Mouse (Mus musculus) neural tube, embryonic 13.5 days (tissue): Measurements from ENCODE around the gene Pld4. TPM values are rescaled to one million over a fixed set of nuclear protein-coding genes. Genes with fewer than 3 reads are reported as not detected.

Experiments
- ATAC-seq: fragments of 200-750 bp; cut with Nextera tagmentation; 2 replicates; pipeline ENCODE4 v1.8.0; 2017; ENCODE audit warnings: low read depth, mild to moderate bottlenecking, moderate TSS enrichment, moderate library complexity
- H3K27ac ChIP-seq: fragments of 300-500 bp; sonication (generic); replicated peaks from 2 replicates; pipeline ENCODE4 v1.5.1; 2015; ENCODE audit warnings: moderate library complexity, mild to moderate bottlenecking, inconsistent platforms
- H3K27me3 ChIP-seq: fragments of 300-500 bp; sonication (generic); 2 replicates; pipeline ENCODE4 v1.6.1; 2015; ENCODE audit warnings: mild to moderate bottlenecking, inconsistent platforms
- H3K36me3 ChIP-seq: fragments of 300-500 bp; sonication (generic); 2 replicates; pipeline ENCODE4 v1.6.1; 2015; ENCODE audit warnings: mild to moderate bottlenecking, inconsistent platforms
- H3K4me1 ChIP-seq: fragments of 300-500 bp; sonication (generic); replicated peaks from 2 replicates; pipeline ENCODE4 v1.6.1; 2015; ENCODE audit warnings: inconsistent platforms
- H3K4me2 ChIP-seq: fragments of 300-500 bp; sonication (generic); 2 replicates; pipeline ENCODE4 v1.6.1; 2015; ENCODE audit warnings: inconsistent platforms, mild to moderate bottlenecking, moderate library complexity
- H3K4me3 ChIP-seq: fragments of 300-500 bp; sonication (generic); 2 replicates; pipeline ENCODE4 v1.5.1; 2015; ENCODE audit warnings: mild to moderate bottlenecking, inconsistent platforms
- H3K9ac ChIP-seq: fragments of 300-500 bp; sonication (generic); 2 replicates; pipeline ENCODE4 v1.6.1; 2015; ENCODE audit warnings: moderate library complexity, mild to moderate bottlenecking, inconsistent platforms
- H3K9me3 ChIP-seq: fragments of 300-500 bp; sonication (generic); 2 replicates; pipeline ENCODE4 v1.6.1; 2016; ENCODE audit warnings: inconsistent platforms
- WGBS: fragments of 180-500 bp; shearing (Covaris S2); methylation state at CpG from one replicate; pipeline ENCODE4 v1.1.7; 2015; 5-methylcytosine and 5-hydroxymethylcytosine counted together
- polyA plus RNA-seq: library from polyadenylated mRNA; unstranded; fragments of >200 nt; fragmentation: Nextera tagmentation; extraction: Ambion mirVana; gene quantifications from 2 replicates; pipeline ENCODE4 v1.2.1, GENCODE M21; 2015

Gene Pld4
- polyA plus RNA-seq, 1 experiment from 2014 or later, result 8.6 TPM

DNA sequence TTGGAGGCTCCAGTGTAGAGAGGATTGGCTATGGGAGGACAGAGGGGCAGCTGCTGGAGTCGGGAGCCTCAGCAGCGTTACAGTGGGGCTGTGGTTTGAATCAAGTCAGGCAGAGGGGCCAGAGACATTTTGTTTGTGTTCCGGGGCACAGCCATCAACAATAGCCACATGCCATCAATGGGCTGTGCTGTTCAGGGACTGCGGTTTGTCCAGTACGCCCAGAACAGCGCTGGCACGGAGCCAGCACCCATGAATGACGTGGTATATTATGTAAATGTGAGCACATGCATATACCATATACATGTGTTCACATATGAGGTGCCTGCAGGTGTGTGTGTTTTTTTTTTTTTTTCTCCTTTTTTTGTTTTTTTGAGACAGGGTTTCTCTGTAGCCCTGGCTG lies 32.7 kb upstream of the Pld4 start:
- Histone ChIP-seq H3K9ac (0 out of 2 replicates have a peak overlapping the region, but pooled peaks have one; percentile 4), H3K9me3 (no peaks in the 10 kb centered on the region), H3K27me3 (peaks cover 6% of the 10 kb centered on the region), H3K4me3 (no peak overlapping the region), H3K36me3 (peaks cover 29% of the 10 kb centered on the region), H3K27ac (no peak overlapping the region), H3K4me1 (peaks cover 44% of the 10 kb centered on the region), H3K4me2 (no peak overlapping the region)
- ATAC-seq, result no peak
- WGBS, result 56% methylated on average over 8 of the region's 8 CpGs

DNA sequence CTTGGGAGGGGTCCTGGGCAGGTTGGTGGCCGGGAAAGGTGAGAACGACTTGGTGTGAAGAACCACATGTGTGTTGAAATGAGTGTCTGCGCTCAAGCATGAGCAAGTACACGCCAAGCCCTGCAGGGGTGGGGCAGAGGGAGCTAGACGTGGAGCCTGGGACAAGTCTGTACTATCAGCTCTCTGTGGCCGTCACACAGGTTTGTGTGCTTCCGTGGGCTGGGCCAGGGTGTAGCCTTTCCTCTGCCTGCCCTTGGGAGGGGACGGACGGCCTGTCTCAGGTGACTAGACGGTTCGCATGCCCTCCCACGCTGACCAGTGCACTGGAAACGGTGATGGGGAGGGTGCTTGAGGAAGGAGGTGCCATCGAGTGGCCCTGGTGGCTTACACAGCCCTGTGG lies 29.6 kb upstream of the Pld4 start:
- Histone ChIP-seq H3K27me3 (no peaks in the 10 kb centered on the region), H3K4me2 (no peak overlapping the region), H3K4me1 (peaks cover 17% of the 10 kb centered on the region), H3K4me3 (no peak overlapping the region), H3K9ac (no peak overlapping the region), H3K27ac (no peak overlapping the region), H3K36me3 (peaks cover 54% of the 10 kb centered on the region), H3K9me3 (no peaks in the 10 kb centered on the region)
- WGBS, result 89% methylated on average over 14 of the region's 14 CpGs
- ATAC-seq, result no peak

DNA sequence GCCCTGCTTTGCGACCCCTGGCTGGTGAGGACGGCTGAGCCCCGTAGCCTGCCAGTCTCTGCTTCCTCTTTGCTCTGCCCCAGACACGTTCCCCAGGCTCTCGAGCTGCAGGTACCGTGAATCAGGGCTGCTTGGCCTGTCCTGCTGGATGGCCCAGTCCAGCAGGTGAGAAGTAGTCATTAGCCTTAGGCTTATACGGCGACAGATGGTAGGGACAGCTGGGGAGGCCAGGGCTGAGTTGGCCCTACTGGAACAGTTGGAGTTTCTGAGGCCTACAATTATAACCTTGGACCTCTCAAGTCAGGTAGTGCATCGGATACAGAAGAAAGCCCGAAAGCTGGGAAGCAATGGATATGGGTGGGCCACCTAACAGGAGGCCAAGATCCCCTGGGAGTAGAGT lies 27.9 kb upstream of the Pld4 start:
- Histone ChIP-seq H3K27ac (no peak overlapping the region), H3K4me2 (no peak overlapping the region), H3K9me3 (no peaks in the 10 kb centered on the region), H3K4me1 (peaks cover 2% of the 10 kb centered on the region), H3K4me3 (no peak overlapping the region), H3K27me3 (no peaks in the 10 kb centered on the region), H3K36me3 (peaks cover 66% of the 10 kb centered on the region), H3K9ac (no peak overlapping the region)
- WGBS, result 92% methylated on average over 10 of the region's 10 CpGs
- ATAC-seq, result no peak

DNA sequence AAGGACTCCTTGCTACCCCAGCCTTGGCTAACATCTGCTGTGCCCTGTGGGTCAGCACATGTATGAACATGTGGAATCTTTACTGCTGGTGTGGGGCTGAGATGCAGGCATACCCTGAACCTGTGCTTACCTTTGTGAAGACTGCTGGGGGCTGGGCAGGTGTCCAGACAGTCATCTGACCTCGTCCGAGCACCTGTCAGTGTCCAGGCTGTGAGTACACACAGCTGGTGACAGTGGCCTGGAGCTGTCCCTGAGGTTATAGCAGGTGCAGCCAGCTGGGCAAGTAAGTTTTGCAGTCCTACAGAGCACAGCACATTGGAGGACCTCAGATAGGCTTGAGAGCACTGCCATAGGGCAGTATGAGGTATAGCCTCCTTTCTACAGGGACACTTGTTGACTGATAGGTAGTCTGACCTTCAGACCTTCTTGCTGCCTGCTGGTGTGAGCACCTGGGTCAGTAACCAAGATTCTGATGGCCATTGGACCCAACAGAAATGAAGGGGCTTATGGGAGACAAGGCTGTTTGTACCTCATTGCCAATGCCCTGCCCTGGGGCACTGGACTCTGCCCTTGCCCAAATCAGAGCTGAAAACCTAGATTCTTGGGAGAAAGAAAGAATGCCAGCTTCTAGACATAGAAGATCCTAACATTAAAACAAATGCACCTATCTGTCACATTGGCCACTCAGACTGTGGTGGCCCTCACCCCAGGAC lies 26.2 kb upstream of the Pld4 start:
- Histone ChIP-seq H3K9ac (no peak overlapping the region), H3K4me1 (no peaks in the 10 kb centered on the region), H3K27me3 (no peaks in the 10 kb centered on the region), H3K27ac (no peak overlapping the region), H3K4me3 (no peak overlapping the region), H3K4me2 (no peak overlapping the region), H3K36me3 (peaks cover 83% of the 10 kb centered on the region), H3K9me3 (no peaks in the 10 kb centered on the region)
- WGBS, result 76% methylated on average over 2 of the region's 2 CpGs
- ATAC-seq, result no peak

DNA sequence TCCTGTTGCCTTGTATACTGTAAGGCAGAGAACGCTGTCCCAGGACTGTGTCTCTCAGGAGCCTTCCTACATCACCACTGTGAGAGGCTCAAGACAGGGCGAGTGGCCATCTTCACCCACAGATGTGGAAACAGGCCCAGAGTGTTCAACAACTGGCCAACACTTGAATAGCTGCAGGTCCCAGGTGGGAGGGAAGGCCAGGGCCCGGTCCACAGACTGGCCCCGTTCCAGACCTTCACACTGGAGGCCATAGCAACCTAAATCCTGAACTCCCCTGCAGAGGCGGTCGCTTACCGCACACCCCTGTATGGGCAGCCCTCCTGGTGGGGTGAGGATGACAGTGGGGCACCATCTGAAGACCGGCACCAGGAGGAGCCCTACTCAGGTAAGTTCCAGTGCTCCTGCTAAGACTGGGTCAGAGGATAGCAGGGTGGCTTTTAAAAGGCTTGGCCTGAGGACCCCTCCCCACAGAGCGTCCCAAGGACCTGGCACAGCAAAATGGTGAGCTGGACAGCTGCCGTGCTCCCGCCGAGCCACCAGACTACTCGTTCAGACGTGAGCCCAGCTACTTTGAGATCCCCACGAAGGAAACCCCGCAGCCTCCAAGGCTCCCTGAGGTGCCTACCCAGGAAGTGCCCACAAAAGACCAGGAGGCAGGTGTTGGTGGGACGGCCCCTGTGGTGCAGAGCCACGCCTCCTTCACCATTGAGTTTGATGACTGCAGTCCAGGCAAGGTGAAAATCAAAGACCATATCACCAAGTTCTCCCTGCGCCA lies 25.4 kb upstream of the Pld4 start:
- no peak for ATAC-seq
- H3K4me1 ChIP-seq, result no peaks in the 10 kb centered on the region
- WGBS, result 89% methylated on average over 19 of the region's 19 CpGs
- no peaks in the 10 kb centered on the region for H3K9me3 ChIP-seq
- no peak overlapping the region for H3K27ac ChIP-seq
- peaks cover 87% of the 10 kb centered on the region for H3K36me3 ChIP-seq
- H3K27me3 ChIP-seq, result no peaks in the 10 kb centered on the region
- no peak overlapping the region for H3K9ac ChIP-seq
- H3K4me2 ChIP-seq, result no peak overlapping the region
- H3K4me3 ChIP-seq, result no peak overlapping the region

DNA sequence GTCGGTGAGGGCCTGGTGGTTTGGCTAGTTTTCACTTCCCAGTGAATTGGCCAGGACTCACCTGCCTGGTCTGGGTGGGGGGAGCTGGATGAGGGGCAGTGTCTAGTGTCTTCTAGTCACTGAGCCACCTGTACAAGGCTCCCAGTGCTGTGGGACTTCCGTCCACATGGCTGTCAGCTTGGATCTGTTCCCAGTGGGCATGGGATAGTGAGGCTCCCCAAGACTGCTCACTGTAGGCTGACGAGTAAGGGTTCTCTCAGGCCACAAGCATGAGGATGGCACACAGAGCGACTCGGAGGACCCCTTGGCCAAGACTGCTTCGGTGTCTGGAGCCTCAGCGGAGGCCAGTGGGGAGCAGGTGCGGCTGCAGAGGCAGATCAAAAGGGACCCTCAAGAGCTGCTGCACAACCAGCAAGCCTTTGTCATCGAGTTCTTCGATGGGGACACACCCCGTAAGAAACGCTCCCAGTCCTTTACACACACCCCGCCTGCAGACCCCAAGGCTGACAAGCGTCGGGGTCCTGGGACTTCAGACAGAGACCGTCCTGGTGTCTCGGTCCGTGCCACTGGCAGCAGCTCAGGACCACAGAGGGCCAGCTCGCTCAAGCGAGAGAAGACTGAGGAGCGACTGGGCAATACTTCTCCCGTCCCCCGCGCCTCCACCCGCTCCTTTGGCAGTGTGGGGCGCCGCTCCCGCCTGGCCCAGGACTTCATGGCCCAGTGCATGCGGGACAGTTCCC lies 24.4 kb upstream of the Pld4 start:
- H3K27ac ChIP-seq, result no peak overlapping the region
- H3K36me3 ChIP-seq, result peaks cover 93% of the 10 kb centered on the region
- no peak overlapping the region for H3K4me3 ChIP-seq
- no peak for ATAC-seq
- no peaks in the 10 kb centered on the region for H3K9me3 ChIP-seq
- 88% methylated on average over 29 of the region's 29 CpGs for WGBS
- H3K4me2 ChIP-seq, result no peak overlapping the region
- H3K27me3 ChIP-seq, result no peaks in the 10 kb centered on the region
- H3K9ac ChIP-seq, result no peak overlapping the region
- H3K4me1 ChIP-seq, result no peaks in the 10 kb centered on the region

DNA sequence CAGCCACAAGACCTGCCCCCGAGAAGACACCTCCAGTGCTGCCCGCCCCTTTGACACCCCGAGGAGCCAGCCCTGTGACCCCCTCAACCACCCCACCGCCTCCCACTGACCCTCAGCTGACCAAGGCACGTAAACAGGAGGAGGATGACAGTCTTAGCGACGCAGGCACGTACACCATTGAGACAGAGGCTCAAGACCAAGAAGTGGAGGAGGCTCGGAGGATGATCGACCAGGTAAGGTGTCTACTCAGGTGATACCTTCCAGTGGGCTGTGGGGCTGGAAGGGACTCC lies 23.9 kb upstream of the Pld4 start:
- Histone ChIP-seq H3K4me1 (no peaks in the 10 kb centered on the region), H3K36me3 (peaks cover 95% of the 10 kb centered on the region), H3K27me3 (no peaks in the 10 kb centered on the region), H3K9me3 (no peaks in the 10 kb centered on the region), H3K4me2 (no peak overlapping the region), H3K4me3 (no peak overlapping the region), H3K9ac (no peak overlapping the region), H3K27ac (no peak overlapping the region)
- WGBS, result 90% methylated on average over 10 of the region's 10 CpGs
- no peak for ATAC-seq

DNA sequence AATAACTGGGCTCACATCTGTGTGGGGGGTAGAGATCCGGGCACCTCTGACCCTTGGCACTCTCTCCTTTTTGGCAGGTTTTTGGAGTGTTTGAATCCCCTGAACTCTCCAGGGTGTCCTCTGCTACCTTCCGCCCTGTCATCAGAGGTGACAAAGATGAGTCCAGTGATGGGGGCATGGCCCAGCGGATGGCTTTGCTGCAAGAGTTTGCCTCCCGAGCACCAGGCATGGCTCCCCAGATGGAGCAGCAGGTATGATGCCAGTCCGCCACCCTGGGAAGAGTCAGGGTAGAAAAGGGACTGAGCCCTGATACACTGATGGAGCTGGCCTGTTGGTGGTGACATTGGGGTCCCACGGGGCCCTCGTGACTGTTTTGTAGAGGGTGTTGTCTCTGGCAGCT lies 23.4 kb upstream of the Pld4 start:
- no peak for ATAC-seq
- Histone ChIP-seq H3K9ac (no peak overlapping the region), H3K36me3 (peaks cover 91% of the 10 kb centered on the region), H3K4me3 (no peak overlapping the region), H3K4me2 (no peak overlapping the region), H3K27ac (no peak overlapping the region), H3K9me3 (no peaks in the 10 kb centered on the region), H3K27me3 (no peaks in the 10 kb centered on the region), H3K4me1 (no peaks in the 10 kb centered on the region)
- WGBS, result 85% methylated on average over 7 of the region's 7 CpGs

DNA sequence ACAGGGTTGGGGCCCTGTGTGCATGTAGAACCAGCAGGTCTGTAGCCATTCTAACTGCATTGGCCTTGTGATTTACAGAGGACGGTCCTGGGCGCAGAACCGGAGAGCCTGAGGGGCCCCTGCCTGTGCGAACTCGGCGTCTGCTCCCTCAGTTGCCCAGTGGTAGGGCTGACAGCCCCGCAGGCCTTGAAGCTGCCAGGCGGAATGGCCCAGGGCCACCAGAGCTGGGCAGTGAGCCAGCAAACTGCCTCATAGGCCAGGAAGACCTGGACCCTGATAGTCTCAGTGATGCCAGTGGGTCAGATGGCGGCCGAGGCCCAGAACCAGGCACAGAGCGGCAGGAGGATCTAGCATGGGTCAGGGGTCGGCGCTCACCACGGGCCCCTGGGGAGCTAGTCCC lies 22.7 kb upstream of the Pld4 start:
- Histone ChIP-seq H3K4me1 (peaks cover 2% of the 10 kb centered on the region; the same call in 1 of the 2 replicates), H3K9me3 (no peaks in the 10 kb centered on the region), H3K4me2 (no peak overlapping the region), H3K9ac (no peak overlapping the region), H3K36me3 (peaks cover 86% of the 10 kb centered on the region), H3K27ac (no peak overlapping the region), H3K27me3 (no peaks in the 10 kb centered on the region), H3K4me3 (no peak overlapping the region)
- no peak for ATAC-seq
- WGBS, result 87% methylated on average over 14 of the region's 14 CpGs

DNA sequence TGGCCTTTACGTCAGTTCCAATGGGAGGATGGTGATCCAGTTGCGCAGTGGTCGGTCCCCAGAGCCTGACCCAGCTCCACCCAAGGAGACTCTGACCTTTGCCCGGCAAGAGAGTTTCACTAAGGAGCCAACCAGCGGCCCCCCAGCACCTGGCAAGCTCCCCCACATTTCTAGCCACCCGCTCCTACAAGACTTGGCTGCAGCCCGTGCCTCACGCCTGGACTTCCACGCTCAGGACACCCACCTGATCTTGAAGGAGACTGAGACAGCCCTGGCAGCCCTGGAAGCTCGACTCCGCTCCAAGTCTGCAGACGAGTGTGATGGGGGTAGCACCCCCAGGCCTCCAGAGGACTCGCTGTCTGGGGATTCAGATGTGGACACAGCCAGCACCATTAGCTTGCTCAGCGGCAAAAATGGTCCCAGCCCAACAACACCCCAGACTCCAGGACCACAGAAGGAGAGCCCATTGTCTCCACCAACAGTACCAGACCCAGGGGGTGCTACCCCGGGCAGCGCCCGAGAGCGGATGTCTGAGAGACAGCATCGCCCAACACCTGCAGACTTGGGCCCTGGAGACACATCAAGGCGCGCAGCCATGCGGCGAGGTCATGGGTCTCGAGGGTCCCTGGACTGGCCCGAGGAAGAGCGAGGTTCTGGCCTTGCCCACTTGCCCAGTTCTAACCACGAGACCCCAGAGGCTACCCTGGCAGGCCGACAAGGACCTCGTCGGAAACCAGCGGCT lies 22.0 kb upstream of the Pld4 start:
- H3K27me3 ChIP-seq, result no peaks in the 10 kb centered on the region
- no peak overlapping the region for H3K4me2 ChIP-seq
- H3K27ac ChIP-seq, result no peak overlapping the region
- peaks cover 80% of the 10 kb centered on the region for H3K36me3 ChIP-seq
- ATAC-seq, result no peak
- 92% methylated on average over 31 of the region's 31 CpGs for WGBS
- H3K4me1 ChIP-seq, result peaks cover 5% of the 10 kb centered on the region; the same call in 1 of the 2 replicates
- H3K9ac ChIP-seq, result no peak overlapping the region
- no peaks in the 10 kb centered on the region for H3K9me3 ChIP-seq
- no peak overlapping the region for H3K4me3 ChIP-seq

DNA sequence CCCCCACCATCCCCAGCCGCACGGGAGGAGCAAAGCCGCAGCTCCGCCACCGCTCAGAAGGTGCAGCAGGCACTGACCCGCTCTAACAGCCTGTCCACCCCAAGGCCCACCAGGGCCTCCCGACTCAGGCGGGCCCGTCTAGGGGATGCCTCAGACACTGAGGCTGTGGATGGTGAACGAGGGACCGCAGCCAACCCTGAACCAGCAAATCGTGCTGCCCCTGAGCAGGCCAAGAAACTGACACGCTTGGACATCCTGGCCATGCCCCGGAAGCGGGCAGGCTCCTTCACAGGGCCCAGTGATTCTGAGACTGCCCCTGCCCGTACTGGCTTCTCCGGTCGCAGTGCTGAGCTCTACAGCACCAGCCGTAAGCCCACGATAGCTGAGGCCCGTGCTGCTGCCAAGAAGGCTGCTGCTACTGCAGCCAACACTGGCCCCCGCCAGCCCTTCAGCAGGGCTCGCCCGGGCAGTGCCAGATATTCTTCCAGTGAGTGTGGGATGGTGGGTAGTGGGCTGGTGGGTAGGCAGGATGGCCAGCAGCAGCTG lies 21.4 kb upstream of the Pld4 start:
- WGBS, result 90% methylated on average over 24 of the region's 24 CpGs
- Histone ChIP-seq H3K4me3 (no peak overlapping the region), H3K9me3 (no peaks in the 10 kb centered on the region), H3K4me1 (peaks cover 5% of the 10 kb centered on the region; the same call in 1 of the 2 replicates), H3K27me3 (no peaks in the 10 kb centered on the region), H3K36me3 (peaks cover 83% of the 10 kb centered on the region), H3K4me2 (no peak overlapping the region), H3K9ac (no peak overlapping the region), H3K27ac (no peak overlapping the region)
- ATAC-seq, result no peak
